Mouse (Mus musculus) heart, postnatal 10 days (tissue): ENCODE measurements at regions not wholly inside any gene's neighbourhood (a gene's known extent, or its start where the extent isn't known, plus 50 kb on each side); places are given as distances from the start of the nearest gene placed in this dataset.
A peak's percentile ranks its signal among the peaks of the same experiment; 100 is the strongest.

Experiments used
- DNase-seq, 2 experiments: peaks; one replicate each; pipeline ENCODE4 v3.0.0; 2021
- intact Hi-C: fragments of 180-260 bp; cut with DNase I; formaldehyde crosslinking; loops from one replicate; pipeline ENCODE4 v1.15.1; 2025

DNA sequence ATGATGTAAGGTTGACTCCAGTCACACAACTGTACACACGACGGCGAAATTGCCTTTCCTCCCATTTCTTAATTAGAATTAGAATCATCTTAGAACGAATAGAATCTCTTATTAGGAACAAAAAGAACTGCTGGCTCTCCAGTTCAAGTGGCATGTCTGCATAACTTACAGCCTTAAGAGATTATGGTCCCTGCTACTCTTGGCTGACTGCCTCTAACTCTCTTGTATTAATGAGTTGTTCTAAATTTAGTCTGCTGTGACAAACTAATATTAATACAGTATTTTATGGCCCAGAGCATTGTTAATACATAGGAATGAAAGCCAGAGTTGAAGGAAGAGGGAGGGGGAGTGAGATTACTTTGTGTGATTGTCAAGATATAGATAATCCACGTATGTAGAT, 100.4 kb downstream of the Zfp326 start:
- DNase-seq: peak; percentile 12 to 17
- intact Hi-C loops: loop anchor here (5.0 kb wide), 1 partner anchor 44 kb away; no protein-coding TSS in a partner anchor

DNA sequence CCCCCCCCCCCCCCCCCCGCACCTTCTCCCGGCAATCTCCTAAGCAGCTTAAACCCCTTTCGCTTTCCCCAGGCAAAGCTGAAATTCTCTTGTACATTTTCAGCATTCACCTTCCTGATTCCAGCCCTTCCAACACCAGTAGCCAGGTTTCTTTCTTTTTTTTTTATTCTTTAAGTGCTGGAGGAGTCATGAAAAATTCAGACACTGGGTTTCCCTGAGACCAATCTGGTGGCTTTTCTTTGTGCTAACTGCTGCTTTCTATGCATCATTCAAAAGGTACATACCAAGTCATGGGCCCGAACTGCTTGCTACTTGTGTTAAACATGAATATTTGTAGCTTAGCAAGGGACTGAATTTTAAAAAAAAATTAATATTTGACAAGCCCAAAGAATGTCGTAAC, 99.7 kb downstream of the Zfp326 start:
- intact Hi-C loops: loop anchor here (5.0 kb wide), 1 partner anchor 44 kb away; no protein-coding TSS in a partner anchor
- DNase-seq: no peak

DNA sequence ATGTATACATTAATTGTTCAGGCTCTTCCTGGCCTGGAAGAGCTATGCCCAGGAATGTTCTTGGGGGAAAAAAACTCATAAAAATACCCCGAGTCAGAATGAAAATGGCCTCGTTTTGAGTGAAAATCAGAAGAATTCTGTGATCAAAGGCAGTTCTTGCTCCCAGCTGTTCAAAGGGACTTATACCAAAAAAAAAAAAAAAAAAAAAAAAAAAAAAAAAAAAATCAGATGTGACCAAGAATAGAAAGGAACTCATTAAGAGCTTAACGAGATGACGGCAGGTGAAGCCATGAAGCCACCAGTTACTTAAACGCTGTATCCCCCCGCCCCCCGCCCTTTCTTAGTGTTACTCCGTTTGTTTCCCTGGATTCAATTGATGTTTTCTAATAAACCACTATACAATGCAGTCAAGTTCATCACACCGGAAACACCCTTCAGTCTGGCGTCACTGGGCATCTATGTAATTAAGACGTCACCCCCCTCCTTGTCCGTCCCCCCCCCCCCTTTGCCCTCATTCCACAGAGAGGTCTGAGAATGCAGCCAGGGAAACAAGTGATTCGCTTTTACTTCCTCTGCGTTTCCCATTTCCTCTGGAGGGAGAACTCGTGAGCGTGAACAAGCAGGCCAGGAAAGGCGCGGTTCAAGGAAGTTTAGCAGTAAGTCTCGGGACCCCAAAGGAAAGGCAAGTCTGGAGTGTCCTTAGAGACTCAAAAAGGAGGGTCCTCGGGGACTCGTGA, 99.1 kb downstream of the Zfp326 start:
- DNase-seq: peak; percentile 21 to 37
- intact Hi-C loops: loop anchor here (5.0 kb wide), 1 partner anchor 43 kb away; no protein-coding TSS in a partner anchor

DNA sequence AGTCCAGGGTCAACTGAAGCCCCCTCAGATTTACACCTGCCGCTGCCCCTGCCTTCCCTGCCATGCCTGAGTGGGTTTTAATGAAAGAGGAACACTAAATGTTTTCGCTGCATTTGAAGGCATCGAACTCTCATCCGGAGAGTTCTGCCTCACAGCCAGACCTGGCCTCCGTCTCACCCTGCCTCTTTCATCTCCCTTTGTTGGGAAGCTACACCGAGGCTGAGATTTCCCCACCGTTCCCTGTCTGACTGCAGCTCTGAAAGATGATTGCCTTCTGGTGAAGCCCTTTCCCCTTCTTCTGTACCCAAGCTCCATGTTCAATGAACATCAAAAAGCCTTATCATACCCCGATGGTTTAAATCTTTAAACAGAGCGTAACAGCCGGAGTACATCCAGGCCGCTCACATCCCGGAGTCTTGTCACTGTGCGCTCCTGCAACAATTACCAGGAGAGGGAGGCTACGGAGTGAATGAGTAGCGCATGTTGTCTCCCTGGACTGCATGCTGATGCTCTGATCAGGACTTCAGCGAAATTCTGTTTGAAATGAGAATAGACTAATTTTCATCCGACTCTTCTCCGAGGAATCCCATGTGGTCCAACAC, 98.3 kb downstream of the Zfp326 start:
- intact Hi-C loops: loop anchor here (5.0 kb wide), 1 partner anchor 42 kb away; no protein-coding TSS in a partner anchor
- no peak for DNase-seq
